16 mouse cellular contexts compared by ENCODE assay signal in the genomic region with DNA sequence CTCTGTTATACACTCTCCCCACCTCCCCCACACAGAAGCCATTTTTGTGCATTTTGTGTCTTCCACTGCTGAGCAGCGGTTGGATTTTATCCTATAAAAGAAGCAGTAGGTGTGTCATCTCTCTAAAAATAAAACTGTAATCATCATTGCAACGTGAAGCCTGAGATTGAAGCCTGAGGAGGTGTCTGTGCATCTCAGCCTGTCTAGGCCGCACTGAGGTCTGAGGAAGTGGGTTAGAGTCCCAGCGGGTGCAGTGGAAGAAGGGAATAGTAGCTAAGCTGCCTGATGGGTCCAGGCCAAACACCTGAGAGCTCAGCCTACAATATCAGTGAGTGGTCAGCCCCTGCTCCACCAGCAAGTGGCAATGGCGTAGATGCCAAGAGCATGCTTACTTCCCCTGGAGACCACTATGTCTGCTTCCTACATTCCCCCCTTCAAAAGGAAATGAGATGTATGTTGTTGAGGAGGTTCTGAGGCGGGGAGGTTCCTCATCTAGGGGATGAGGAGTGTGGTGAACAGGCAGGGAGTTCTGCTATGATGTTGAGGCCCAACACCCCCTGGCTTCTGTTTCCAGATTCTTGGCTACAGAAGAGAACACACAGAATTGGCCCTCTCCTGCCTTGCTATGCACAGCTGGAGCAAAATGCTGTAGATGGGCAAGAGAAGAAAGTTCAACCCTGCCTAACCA. TPM values are rescaled to one million over a fixed set of nuclear protein-coding genes. Genes with fewer than 3 reads are reported as not detected.
DNase-seq lines count a peak whose midpoint lies in the region; ATAC-seq and TF ChIP-seq lines count a peak whose summit lies in the region.
"Had no signal": no experiment of that assay in that cellular context is flagged by ENCODE, and none has a peak within 500 bp of the region (broad histone marks: within the 10 kb centered on the region; RNA-seq: fewer than 3 reads in every experiment).

No protein-coding gene starts in this region.

- 73% methylated on average over 6 of the region's 6 CpGs for whole genome bisulfite sequencing in cerebellum, adult 2 months

- TF ChIP-seq CTCF in cerebellum, adult 2 months (IDR thresholded peaks at IDR 0.05; ENCODE audit: borderline replicate concordance, insufficient read depth, low read depth, low read length), result no peak

- no peaks in the 10 kb centered on the region for H3K27me3 ChIP-seq in cerebellum, adult 2 months (ENCODE audit: control insufficient read depth, insufficient read depth, low read length)
- H3K27me3 ChIP-seq: embryonic facial prominence, embryonic 13.5 days; liver, embryonic 13.5 days; Patski had no signal

- H3K27ac ChIP-seq in cerebellum, adult 2 months (ENCODE audit: insufficient read depth, low read length), result no peak overlapping the region
- H3K27ac ChIP-seq: embryonic facial prominence, embryonic 13.5 days; heart, adult 2 months; liver, embryonic 13.5 days had no signal

- no peak overlapping the region for H3K4me3 ChIP-seq in cerebellum, adult 2 months (replicated peaks; ENCODE audit: insufficient read depth, low read depth, low read length)
- H3K4me3 ChIP-seq: embryonic facial prominence, embryonic 13.5 days; heart, adult 2 months; liver, embryonic 13.5 days had no signal

- no peak for TF ChIP-seq POLR2A in cerebellum, adult 2 months (IDR thresholded peaks at IDR 0.05; ENCODE audit: borderline replicate concordance, insufficient read depth, low read length)

- ATAC-seq in frontal cortex, adult (ENCODE audit: low TSS enrichment), result peak; percentile 41
- ATAC-seq: hindbrain, embryonic 16.5 days; Patski had no signal

- H3K4me1 ChIP-seq in cerebellum, adult 2 months (ENCODE audit: control insufficient read depth, insufficient read depth, low read length), result peaks cover 14% of the 10 kb centered on the region; the same call in 1 of the 2 replicates

- DNase-seq in frontal cortex, postnatal 14 days (ENCODE audit: low spot score in 2 of 2), result no peak
- DNase-seq in right cerebral cortex, adult 2 months (ENCODE audit: low spot score in 2 of 2), result peak; percentile 60 to 63
- no peak for DNase-seq in right cerebral cortex, postnatal 4 days
- peak; percentile 59 to 63 for DNase-seq in left cerebral cortex, adult 9 months (ENCODE audit: low spot score in 2 of 2)
- DNase-seq in thymus, postnatal 14 days, result peak; percentile 54
- no peak for DNase-seq in lung, postnatal 14 days
- DNase-seq in cerebellum, adult 2 months, result no peak
- DNase-seq: cerebellum, postnatal 36 days; heart, adult 2 months; heart, postnatal 14 days; kidney, adult 2 months; liver, embryonic 13.5 days had no signal

RNA-seq across cellular contexts. Expression of a gene that starts 7.6 kb away (rescaled TPM):
- 91.6 and 96.5 TPM in 2 replicates for polyA plus RNA-seq in cerebellum, adult 2 months (2012; rRNA removed)

RNA-seq across cellular contexts. Expression of a gene that starts 25.8 kb away (rescaled TPM):
- polyA plus RNA-seq in cerebellum, adult 2 months (2012; rRNA removed), result 11.0 TPM in 2 replicates

RNA-seq across cellular contexts. Expression of a gene that starts 25.9 kb away (rescaled TPM):
- 0.82 and 1.0 TPM in 2 replicates for polyA plus RNA-seq in cerebellum, adult 2 months (2012; rRNA removed)

Comparison
In these comparisons a context has a peak if more than half of its experiments do, and no peak if none do; other contexts are left out.
1. DNase-seq: peak in right cerebral cortex, adult 2 months (2 of 2), left cerebral cortex, adult 9 months (2 of 2) and thymus, postnatal 14 days (single experiment); none in frontal cortex, postnatal 14 days (0 of 2), right cerebral cortex, postnatal 4 days (single experiment), lung, postnatal 14 days (single experiment) and cerebellum, adult 2 months (0 of 2).